Mouse (Mus musculus): Measurements from ENCODE around the gene Cdc34.

DNA sequence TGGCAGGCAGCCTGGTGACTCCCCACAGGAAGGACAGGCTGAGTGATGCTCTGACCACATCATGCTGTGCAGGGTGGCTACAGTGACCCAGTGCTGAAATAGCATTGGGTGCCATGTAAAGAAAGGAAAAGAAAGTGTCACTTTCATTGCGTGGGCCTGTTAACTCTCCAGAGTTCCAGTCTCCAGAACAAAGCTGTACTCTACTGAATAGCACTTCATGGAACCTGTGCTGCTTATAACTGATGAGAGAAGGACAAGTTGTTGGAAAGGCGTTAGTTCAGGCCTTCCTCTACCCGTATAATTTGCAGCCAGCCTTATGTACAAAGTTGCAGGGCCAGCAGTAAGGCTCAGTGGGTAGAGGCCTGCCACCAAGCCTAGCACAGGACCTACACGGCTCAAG lies 6.7 kb downstream of the Cdc34 start, which contains the start of gene Gzmm:
- no peak for TF ChIP-seq CTCF (IDR thresholded peaks at IDR 0.05; ENCODE audit: low read depth)
- TF ChIP-seq EP300 (IDR thresholded peaks at IDR 0.05; ENCODE audit: low read depth) = no peak
